Mouse (Mus musculus) stomach, postnatal 0 days (tissue): ENCODE data around the gene Gmnn. TPM values are rescaled to one million over a fixed set of nuclear protein-coding genes. Genes with fewer than 3 reads are reported as not detected.

Experiments
- ATAC-seq: fragments of 200-750 bp; cut with Nextera tagmentation; 2 replicates; pipeline ENCODE4 v1.8.0; 2017; ENCODE audit not compliant: low FRiP score, low TSS enrichment
- DNase-seq: peaks from one replicate; pipeline ENCODE4 v3.0.0-alpha.2; 2016; ENCODE audit warnings: low spot score
- H3K27ac ChIP-seq: fragments of 300-500 bp; sonication (generic); replicated peaks from 2 replicates; pipeline ENCODE4 v1.5.1; 2014; ENCODE audit warnings: mild to moderate bottlenecking, control low read depth
- H3K27me3 ChIP-seq: fragments of 300-500 bp; sonication (generic); 2 replicates; pipeline ENCODE4 v1.6.1; 2014; ENCODE audit warnings: low read length; ENCODE audit not compliant: control insufficient read depth, insufficient read depth
- H3K36me3 ChIP-seq: fragments of 300-500 bp; sonication (generic); 2 replicates; pipeline ENCODE4 v1.6.1; 2014; ENCODE audit warnings: low read length, mixed read lengths; ENCODE audit not compliant: control insufficient read depth, insufficient read depth
- H3K4me1 ChIP-seq: fragments of 300-500 bp; sonication (generic); replicated peaks from 2 replicates; pipeline ENCODE4 v1.6.1; 2014; ENCODE audit warnings: antibody characterized with exemption; ENCODE audit not compliant: control insufficient read depth, insufficient read depth
- H3K4me2 ChIP-seq: fragments of 300-500 bp; sonication (generic); replicated peaks from 2 replicates; pipeline ENCODE4 v1.6.1; 2014; ENCODE audit warnings: low read depth, mild to moderate bottlenecking, control low read depth, moderate library complexity
- H3K4me3 ChIP-seq: fragments of 300-500 bp; sonication (generic); 2 replicates; pipeline ENCODE4 v1.5.1; 2014; ENCODE audit warnings: low read depth, low read length, control low read depth
- H3K9ac ChIP-seq: fragments of 300-500 bp; sonication (generic); 2 replicates; pipeline ENCODE4 v1.6.1; 2014; ENCODE audit warnings: mild to moderate bottlenecking, low read length, control low read depth, mixed read lengths
- H3K9me3 ChIP-seq: fragments of 300-500 bp; sonication (generic); 2 replicates; pipeline ENCODE4 v1.6.1; 2016; ENCODE audit warnings: low read length; ENCODE audit not compliant: control insufficient read depth
- CTCF ChIP-seq: IDR thresholded peaks from 2 replicates; pipeline ENCODE4 v1.5.1; 2016; ENCODE audit warnings: antibody characterized with exemption, low read depth, mild to moderate bottlenecking, moderate library complexity
- EP300 ChIP-seq: optimal IDR thresholded peaks from 2 replicates; pipeline ENCODE3; 2016; ENCODE audit warnings: antibody characterized with exemption
- WGBS: fragments of 180-500 bp; shearing (Covaris S2); extraction: QIAGEN DNeasy Blood & Tissue Kit; methylation state at CpG from one replicate; pipeline ENCODE4 v1.1.7; 2014; 5-methylcytosine and 5-hydroxymethylcytosine counted together
- polyA plus RNA-seq: library from polyadenylated mRNA; unstranded; fragments of >200 nt; fragmentation: Nextera tagmentation; extraction: Ambion mirVana; gene quantifications from 2 replicates; pipeline ENCODE4 v1.2.1, GENCODE M21; 2015

Gene Gmnn
- polyA plus RNA-seq, result 39.6 and 43.3 TPM in 2 replicates

DNA sequence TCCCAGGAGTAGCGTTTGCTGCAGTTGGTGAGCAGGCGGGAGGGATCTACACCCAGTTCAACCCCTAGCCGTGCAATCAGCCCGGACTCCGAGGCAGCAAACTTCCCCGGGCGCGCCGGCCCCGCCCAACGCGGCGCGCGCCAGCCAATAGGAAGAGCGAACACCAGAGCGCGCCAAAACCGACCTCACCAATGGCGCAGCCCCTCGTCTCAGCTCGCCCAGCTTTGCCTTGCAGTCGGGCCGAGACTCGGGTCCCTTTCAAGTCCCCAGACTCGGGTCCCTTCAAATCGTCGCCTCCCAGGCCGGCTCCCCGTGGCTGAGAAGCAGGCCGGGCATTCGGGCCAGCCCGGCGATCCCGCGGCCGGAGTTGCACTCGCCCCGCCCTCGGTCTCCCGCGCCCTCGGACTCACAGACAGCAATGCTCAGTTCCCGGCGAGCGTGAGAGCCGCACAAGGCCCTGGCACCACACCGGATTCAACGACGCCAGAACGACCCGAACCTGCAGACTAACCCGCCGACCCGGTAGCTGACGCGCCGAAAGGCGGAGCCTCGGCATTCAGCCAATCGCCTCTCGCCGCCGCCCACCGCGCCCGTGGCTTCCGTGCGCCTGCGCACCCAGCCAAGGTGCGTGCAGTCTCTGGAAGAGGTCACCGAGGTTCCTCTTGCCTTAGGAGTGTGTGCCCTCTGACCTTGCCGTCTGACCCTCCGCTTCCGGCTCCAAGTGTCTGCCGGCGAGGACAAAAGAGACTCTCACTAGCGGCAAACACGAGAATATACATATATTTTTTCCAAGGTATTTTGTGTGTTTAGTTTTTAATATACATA lies at the start of gene Gmnn:
Gene Gmnn (minus strand): TSS at position 521 of the 825 bp plus-strand sequence.
- peak; percentile 92 for DNase-seq
- Histone ChIP-seq H3K9ac (peak within 1 kb of the TSS; percentile 82), H3K4me1 (no peaks in the 10 kb centered on the region), H3K9me3 (no peaks in the 10 kb centered on the region), H3K4me2 (peak within 1 kb of the TSS; percentile 68), H3K36me3 (no peaks in the 10 kb centered on the region), H3K4me3 (peak within 1 kb of the TSS; percentile 96), H3K27me3 (no peaks in the 10 kb centered on the region), H3K27ac (peak within 1 kb of the TSS; percentile 94)
- WGBS, result under 1% methylated on average over 79 of the region's 79 CpGs
- ATAC-seq, result peak; percentile 97
- TF ChIP-seq EP300, result no peak
- peak; percentile 18; the same call in 1 of the 2 replicates for TF ChIP-seq CTCF

DNA sequence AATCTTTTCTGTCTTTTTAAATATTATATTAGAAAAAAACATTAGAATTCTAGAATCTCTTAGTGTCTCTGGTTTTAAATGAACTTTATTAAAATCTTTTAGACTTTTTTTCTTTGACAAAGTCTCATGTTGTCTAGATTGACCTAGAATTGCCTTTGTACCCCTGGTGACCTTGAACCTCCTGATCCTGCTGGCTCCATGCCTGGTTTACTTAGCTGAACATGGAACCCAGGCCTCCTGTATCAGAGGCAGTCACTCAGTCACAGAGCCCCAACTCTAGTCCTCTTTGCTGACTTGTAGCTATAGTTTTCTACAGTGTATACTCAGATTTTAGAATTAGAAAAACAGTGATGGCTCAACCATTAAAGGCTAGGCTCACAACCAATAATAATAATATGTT lies 44.4 kb upstream of the Gmnn start:
- H3K27me3 ChIP-seq, result no peaks in the 10 kb centered on the region
- H3K9me3 ChIP-seq, result no peaks in the 10 kb centered on the region
- H3K4me1 ChIP-seq, result no peaks in the 10 kb centered on the region
- peaks cover 13% of the 10 kb centered on the region for H3K36me3 ChIP-seq
- no peak overlapping the region for H3K4me3 ChIP-seq
- TF ChIP-seq EP300 (no peak), CTCF (no peak)
- DNase-seq (no peak), ATAC-seq (no peak)
- no peak overlapping the region for H3K4me2 ChIP-seq
- no peak overlapping the region for H3K9ac ChIP-seq
- no peak overlapping the region for H3K27ac ChIP-seq

DNA sequence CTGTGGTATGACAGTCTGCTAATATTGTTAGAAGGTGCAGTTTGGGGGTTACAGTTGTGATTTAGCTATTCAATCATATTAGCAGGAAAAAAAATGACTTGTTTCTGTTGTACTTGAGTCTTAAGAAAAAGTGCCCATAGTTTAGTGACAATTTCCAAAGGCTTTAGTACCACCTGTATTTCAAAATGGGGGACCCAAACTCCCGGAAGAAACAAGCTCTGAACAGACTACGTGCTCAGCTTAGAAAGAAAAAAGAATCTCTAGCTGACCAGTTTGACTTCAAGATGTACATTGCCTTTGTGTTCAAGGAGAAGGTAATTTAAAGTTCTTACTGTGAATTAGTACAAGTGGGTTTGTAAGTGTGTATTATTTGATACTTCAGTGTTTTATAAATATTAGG lies 41.5 kb upstream of the Gmnn start:
- Histone ChIP-seq H3K36me3 (peaks cover 4% of the 10 kb centered on the region; the same call in 1 of the 2 replicates), H3K4me2 (peak overlapping the region; percentile 88), H3K27me3 (no peaks in the 10 kb centered on the region), H3K9me3 (no peaks in the 10 kb centered on the region), H3K9ac (peak overlapping the region; percentile 13; the same call in 1 of the 2 replicates), H3K27ac (no peak overlapping the region), H3K4me3 (peak overlapping the region; percentile 97), H3K4me1 (no peaks in the 10 kb centered on the region)
- TF ChIP-seq EP300 (no peak), CTCF (no peak)
- 4% methylated on average over 2 of the region's 2 CpGs for WGBS
- DNase-seq (no peak), ATAC-seq (no peak)

DNA sequence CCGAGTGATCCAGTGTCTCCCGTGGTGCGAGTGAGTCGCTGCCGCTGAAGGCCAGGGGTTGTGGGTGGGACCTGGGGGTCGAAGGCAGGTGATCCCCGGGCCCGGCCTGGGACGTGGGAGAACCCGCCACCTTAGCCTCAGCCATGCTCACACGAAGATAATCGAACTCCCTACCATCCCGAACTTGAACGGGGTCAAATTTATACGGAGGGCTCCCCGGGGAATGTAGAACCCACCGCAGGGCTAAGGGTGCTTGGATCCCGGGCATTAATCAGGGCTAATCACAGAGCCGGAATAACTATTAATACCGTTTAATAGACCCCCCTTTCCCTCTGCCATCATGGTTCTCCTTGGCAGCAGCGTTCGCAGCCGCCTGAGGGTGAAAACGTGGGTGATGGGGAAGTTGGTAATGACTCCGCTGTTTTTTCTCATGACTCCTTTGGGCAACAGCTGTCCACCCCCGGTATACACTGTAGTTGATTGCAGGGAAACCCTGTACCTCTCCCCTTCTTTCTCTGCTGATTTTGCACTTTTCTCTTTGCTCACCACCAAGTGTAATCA lies 40.5 kb upstream of the Gmnn start:
- Histone ChIP-seq H3K27me3 (no peaks in the 10 kb centered on the region), H3K27ac (peak overlapping the region; percentile 100), H3K4me1 (no peaks in the 10 kb centered on the region), H3K9ac (peak overlapping the region; percentile 98), H3K4me2 (peak overlapping the region; percentile 88), H3K4me3 (peak overlapping the region; percentile 97), H3K36me3 (peaks cover 4% of the 10 kb centered on the region; the same call in 1 of the 2 replicates), H3K9me3 (no peaks in the 10 kb centered on the region)
- WGBS, result under 1% methylated on average over 26 of the region's 26 CpGs
- TF ChIP-seq CTCF, result no peak
- no peak for TF ChIP-seq EP300
- ATAC-seq, result no peak
- DNase-seq, result peak; percentile 44

DNA sequence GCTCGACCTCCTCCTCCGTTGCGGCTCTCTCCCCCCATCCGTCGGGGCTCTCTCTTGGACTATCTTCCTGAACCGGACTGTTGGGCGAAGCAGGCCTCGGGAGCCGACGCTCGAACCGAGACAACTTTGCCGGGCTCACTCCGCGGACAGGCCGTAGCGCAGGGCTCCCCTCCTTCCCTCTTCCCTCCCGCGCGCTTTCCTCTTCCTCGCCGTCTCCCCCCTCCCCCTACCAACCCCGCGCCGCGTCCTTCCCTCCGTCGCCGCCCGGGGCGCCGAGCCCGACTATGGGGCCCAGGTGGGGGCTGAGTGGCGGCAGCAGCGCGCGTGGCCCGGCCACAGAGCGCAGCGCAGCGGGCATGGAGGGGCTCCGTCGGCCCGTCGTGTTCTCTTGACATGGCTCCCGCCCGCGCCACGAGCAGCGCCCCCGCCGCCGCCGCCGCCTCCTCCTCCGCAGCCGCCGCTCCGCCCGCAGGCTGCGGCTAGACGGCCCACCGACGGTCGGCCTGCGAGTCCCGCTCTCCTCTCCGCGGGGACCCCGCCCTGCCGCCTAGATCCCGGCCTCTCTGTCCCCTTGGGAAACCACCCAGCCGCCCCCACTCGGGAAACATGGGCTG lies 39.7 kb upstream of the Gmnn start, which contains the start of gene BC005537:
Gene BC005537 (plus strand): TSS at position 350 of the 614 bp plus-strand sequence.
- peak; percentile 69 for ATAC-seq
- no peak for TF ChIP-seq EP300
- TF ChIP-seq CTCF, result peak; percentile 31

More for the DNA sequence above, 39.7 kb upstream of the Gmnn start, which contains the start of gene BC005537:
- Histone ChIP-seq H3K4me3 (peak within 1 kb of the TSS; percentile 97), H3K4me2 (peak within 1 kb of the TSS; percentile 88), H3K4me1 (no peaks in the 10 kb centered on the region), H3K27ac (peak within 1 kb of the TSS; percentile 100), H3K9ac (peak within 1 kb of the TSS; percentile 98), H3K27me3 (no peaks in the 10 kb centered on the region), H3K36me3 (peaks cover 4% of the 10 kb centered on the region; the same call in 1 of the 2 replicates), H3K9me3 (no peaks in the 10 kb centered on the region)
- WGBS, result under 1% methylated on average over 65 of the region's 74 CpGs
- DNase-seq, result peak; percentile 76
